Mouse (Mus musculus) testis, adult 2 months (tissue): ENCODE measurements around the gene 2810004N23Rik.

Experiments used
- CTCF ChIP-seq: fragments of 200-500 bp; IDR thresholded peaks from 2 replicates; pipeline ENCODE4 v1.5.1; 2012; ENCODE audit warnings: low read depth, mild to moderate bottlenecking, inconsistent platforms, low read length, moderate library complexity; ENCODE audit not compliant: control insufficient read depth, insufficient read depth, insufficient replicate concordance
- POLR2A ChIP-seq: fragments of 200-500 bp; IDR thresholded peaks from 2 replicates; pipeline ENCODE4 v1.6.1; 2012; ENCODE audit warnings: low read depth, mild to moderate bottlenecking, inconsistent platforms, low read length, moderate library complexity; ENCODE audit not compliant: control insufficient read depth

- TF ChIP-seq CTCF, result no peak
- TF ChIP-seq POLR2A, result no peak
These were observed 22.0 kb downstream of the 2810004N23Rik start for GRCm38 (mm10) chr8:124840900-124841299.
